Mouse (Mus musculus) left cerebral cortex, postnatal 4 days (tissue): ENCODE results near the gene Cnot1. TPM values are rescaled to one million over a fixed set of nuclear protein-coding genes. Genes with fewer than 3 reads are reported as not detected.
A peak's percentile ranks its signal among the peaks of the same experiment; 100 is the strongest.

Source experiments
- DNase-seq: peaks from one replicate; pipeline ENCODE4 v3.0.0-alpha.2; 2022
- intact Hi-C: fragments of 180-260 bp; cut with DNase I; formaldehyde crosslinking; loops from one replicate; pipeline ENCODE4 v1.15.1; 2025
- microRNA-seq: library from miRNA; unstranded; fragments of <30 nt; microRNA quantifications from one replicate; pipeline ENCODE4 v1.2.0, GENCODE M21; 2022
- total RNA-seq, 2 experiments: library from RNA; stranded (reverse); gene quantifications; 2 replicates each; pipeline ENCODE4 v1.2.3; 2021

Cnot1 gene
- total RNA-seq, 2 experiments from 2014 or later = 156 to 167 TPM

DNA sequence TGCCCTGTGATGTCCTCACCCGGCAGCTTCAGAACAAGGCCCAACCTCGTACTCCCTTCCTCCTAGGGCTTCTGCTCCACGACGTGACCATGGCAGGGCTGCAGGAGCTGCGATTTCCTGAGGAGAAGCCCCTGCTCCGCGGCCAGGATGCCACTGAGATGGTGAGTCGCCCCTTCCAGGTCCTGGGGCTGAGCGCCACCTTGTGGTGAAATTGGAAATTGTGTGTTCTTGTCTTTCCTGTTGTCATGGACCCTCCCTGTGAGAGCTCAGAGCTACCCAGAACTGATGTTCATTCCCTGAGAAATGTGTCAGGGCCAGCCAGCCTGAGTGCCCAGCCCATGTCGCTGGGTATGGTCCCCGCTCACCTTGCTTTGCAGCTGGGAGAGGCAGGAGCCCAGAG is 110.1 kb downstream of the Cnot1 start:
- intact Hi-C loops = loop anchor here (5.0 kb wide), 2 partner anchors 95 to 350 kb away; no protein-coding TSS in a partner anchor
- DNase-seq = peak; percentile 93

DNA sequence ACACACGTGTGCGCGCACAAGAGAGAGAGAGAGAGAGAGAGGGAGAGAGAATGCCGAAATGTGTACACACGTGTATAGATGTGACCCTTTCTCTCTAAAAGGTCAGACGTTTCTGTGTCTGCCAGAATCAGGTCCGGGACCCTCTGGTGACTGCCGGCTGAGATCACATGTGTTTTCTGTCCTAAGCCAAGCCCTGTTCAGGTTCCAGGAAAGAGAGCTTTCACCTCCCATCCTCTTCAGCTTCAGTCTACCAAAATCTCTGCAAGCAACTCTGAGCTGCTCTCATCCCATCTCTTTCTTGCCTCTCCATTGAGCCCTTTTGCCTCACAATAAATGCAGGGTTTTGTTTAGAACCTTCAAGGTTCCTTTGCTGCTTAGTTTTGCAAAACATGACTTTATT is 110.6 kb downstream of the Cnot1 start:
- intact Hi-C loops = loop anchor here (5.0 kb wide), 2 partner anchors 94 to 349 kb away; no protein-coding TSS in a partner anchor
- no peak for DNase-seq

GRCm38 (mm10) chr8:95694631-95695030 is 112.6 kb downstream of the Cnot1 start:
- no peak for DNase-seq
- intact Hi-C loops = loop anchor here (5.0 kb wide), 2 partner anchors 92 to 347 kb away; no protein-coding TSS in a partner anchor

DNA sequence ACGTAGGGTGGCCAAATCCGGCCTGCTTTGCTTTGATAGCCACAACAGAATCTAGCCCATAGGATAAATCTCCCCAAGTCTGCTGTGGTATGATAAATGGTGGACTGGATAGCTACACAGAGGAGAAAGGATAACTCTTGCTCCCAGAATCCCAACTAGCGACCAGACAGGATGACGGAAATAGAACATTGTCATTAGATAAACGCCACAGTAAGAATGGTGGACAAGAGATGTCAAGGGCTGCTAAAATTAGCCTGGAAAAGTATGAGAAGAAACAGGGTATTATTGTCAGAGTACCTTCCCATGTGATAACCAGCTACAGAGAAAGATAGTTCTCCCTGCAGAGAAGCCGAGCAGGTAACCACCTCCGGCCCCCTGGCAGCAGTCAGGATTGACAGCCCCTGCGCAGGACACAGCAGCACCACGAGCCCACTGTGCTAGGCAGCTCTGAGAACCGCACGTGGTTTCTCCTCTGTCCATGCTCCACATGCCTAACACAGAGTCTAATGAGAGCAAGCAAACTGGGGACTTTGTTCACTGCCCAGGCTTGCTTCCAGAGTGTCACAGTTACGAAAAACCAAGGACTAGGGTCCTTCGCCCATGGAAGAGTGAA is 116.2 kb downstream of the Cnot1 start:
- intact Hi-C loops = no loop called here
- no peak for DNase-seq

DNA sequence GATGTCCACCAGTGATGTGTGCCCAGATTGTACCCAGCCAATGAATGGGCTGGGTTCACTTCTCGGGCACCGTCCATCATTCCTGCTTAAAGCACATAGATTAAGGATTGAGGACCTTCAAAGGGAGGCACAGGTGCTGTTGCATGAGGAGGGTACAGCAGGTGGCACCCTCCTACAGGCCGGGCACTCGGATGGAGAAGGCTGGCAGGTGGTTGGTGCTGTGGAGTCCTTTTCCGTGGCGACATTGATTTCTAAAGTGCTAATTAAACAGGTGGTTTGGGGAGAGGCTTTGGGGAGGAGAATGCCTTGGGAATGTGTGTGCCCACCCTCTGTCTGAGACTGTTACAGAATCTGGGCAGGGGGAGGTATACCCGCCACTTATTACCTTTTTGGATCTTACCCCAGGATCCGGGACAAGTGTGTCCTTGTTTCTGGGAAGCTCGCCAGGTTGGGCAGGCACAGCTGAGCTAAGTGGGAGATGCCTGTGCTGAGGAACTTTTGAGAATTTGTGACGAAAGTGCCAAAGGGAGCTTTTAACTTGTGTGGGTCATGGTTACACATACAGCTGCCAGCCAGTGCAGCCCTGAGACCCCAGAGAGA is 119.1 kb downstream of the Cnot1 start:
- intact Hi-C loops = no loop called here
- DNase-seq = no peak

DNA sequence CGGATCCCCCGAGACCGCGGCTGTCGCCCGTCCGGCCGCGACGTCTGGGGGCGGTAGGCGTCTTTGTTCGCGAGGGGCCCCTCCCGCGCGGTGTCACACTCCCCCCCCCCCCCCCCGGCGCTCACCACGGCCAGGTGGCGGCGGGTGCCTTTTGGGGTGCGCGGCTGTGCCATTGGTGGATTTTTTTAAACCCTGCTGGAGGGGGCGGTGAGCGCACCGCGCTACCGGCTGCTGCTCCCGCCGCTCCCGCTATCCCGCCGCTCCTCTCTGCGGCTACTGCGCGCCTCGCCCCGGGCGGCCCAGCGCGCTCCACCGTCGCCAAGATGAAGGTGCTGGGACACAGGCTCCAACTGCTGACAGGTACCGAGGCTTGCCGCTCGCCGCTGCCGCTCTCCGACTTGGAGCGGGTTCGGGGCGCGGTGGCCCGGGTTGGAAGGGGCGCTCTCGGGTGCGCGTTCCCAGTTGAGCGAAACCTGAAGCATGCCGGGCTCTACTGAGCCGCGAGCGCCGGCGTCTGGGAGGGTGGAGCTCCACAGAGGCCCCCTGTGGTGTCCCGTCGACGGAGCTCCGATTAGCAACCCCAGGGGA is 129.1 kb downstream of the Cnot1 start:
- intact Hi-C loops = loop anchor here (2.0 kb wide), 1 partner anchor 45 kb away; the partner anchor contains the start of gene Gins3
- DNase-seq = no peak

DNA sequence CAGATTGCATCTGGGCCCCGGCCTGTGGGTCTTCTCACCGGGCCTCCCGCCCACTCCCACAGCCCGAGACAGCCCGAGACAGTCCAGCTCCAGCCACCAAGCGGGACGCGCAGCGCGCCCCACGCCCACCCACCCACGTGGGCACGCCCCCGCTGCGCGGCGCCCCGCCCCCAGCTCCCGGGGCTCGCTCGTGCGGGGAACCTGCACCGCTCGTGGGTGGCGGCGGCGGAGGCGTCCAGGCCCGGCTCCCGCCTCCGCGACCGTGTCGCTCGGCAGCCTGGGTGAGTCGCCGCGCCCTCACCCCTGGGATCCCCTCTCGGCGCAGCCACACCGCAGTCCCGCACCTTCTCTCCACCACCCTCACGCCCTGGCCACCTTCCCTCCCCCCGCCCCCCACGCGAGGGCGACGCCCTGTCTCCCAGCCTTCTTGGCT is 129.7 kb downstream of the Cnot1 start:
- intact Hi-C loops = loop anchor here (2.0 kb wide), 1 partner anchor 45 kb away; the partner anchor contains the start of gene Gins3

DNA sequence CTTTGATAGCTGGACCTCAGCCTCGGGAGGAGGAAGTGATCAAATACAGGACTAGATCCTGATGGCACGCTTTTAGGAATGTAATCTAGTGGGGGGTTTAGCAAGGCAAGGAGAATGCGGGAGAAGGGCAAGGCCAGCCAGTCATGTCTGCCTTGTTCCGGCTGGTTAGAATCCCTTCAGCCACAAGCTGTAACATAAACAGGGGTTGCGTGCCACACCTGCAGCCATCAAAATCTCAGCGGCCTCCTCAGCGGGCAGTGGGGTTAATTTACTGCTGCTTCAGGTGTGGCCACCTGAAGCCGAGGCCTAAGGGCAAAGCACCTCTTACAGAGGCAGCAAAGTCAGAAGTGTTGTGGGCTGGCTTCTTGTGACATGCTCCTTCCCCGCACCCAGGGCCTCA is 130.6 kb downstream of the Cnot1 start, which contains the start of gene Ndrg4:
Gene Ndrg4, plus strand, starts transcription at position 350 of the 400 bp plus-strand sequence.
- intact Hi-C loops = no loop called here
- no peak for DNase-seq

More for the DNA sequence above, 129.7 kb downstream of the Cnot1 start:
- no peak for DNase-seq

GRCm38 (mm10) chr8:95672811-95673210 is 134.5 kb downstream of the Cnot1 start:
- intact Hi-C loops = no loop called here
- no peak for DNase-seq

DNA sequence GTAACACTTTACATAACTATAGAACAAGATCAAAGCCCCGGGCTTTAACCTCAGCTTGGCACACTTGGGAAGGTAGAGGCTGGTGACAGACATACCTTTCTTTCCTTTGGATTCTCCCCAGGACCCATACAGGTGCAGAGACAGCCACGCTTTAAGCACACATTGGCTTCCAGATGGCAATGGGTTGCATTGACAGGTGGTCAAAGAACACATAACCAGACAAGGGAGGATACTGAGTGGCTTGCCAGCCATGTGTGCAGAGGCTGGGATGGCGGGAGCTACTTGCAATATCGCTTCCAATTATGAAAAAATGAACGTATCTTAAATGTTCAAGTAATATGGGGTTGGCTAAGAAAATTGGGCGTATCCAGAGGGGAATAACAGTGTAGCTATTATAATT is 135.4 kb downstream of the Cnot1 start:
- intact Hi-C loops = no loop called here
- DNase-seq = no peak

GRCm38 (mm10) chr8:95669967-95670366 is 137.3 kb downstream of the Cnot1 start:
- intact Hi-C loops = no loop called here
- DNase-seq = no peak

Small RNAs within 50 kb of the gene (microRNA-seq; reads per million reads assigned to microRNA genes)
- gene Mir7073 = 1.5 reads per million

Other genes with a start within 250 kb of the Cnot1 start
- gene Prss54, start 231.1 kb downstream of the Cnot1 start, total RNA-seq = not detected
- 1 to 10 TPM; 1.7 to 1.8 TPM for gene Gins3, start 174.0 kb downstream of the Cnot1 start, total RNA-seq
- gene Ndrg4, start 130.5 kb downstream of the Cnot1 start, total RNA-seq = 100 to 1,000 TPM; 540 to 651 TPM
- 10 to 100 TPM; 27.9 to 28.5 TPM for gene Setd6, start 91.6 kb downstream of the Cnot1 start, total RNA-seq
- gene Sap18b, start 17.9 kb upstream of the Cnot1 start, total RNA-seq = 10 to 100 TPM; 97.4 to 99.3 TPM
- 10 to 100 TPM; 42.5 to 43.2 TPM for gene Slc38a7, start 46.1 kb upstream of the Cnot1 start, total RNA-seq
- 100 to 1,000 TPM; 147 to 156 TPM for gene Got2, start 81.1 kb upstream of the Cnot1 start, total RNA-seq